Mouse (Mus musculus) ovary, adult 18-20 months (tissue): ENCODE measurements around the gene Gm6902.
"Not testable (repeated sequence)": the region's sequence is repeated elsewhere in the genome, so short reads cannot be mapped to it uniquely, and the experiment has no call there.

Experiments used
- DNase-seq: peaks from one replicate; pipeline ENCODE4 v3.0.0; 2022; ENCODE audit warnings: low spot score, mixed read lengths

The Gm6902 gene

DNA sequence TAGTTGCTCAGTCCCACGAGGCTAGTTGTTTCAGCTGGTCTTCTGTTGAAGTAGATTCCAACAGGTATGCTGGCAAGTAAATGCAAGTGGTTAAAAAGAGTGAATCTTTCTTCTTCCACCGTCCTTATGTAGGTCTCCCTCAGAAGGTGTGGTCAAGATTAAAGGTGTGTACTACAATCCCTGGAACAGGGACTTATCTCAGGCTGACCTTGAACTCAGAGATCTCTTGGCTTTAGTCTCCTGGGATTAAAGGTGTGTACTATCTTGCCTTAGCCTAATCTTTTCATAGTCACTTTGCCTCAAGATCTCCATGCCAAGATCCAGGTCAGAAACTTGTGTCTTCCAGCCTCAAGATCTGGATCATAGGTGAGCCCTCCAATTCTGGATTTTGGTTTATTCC is at the start of gene Gm6902:
TSS of gene Gm6902 (minus strand) at position 101 of the 400 bp plus-strand sequence.
- DNase-seq: not testable (repeated sequence)

DNA sequence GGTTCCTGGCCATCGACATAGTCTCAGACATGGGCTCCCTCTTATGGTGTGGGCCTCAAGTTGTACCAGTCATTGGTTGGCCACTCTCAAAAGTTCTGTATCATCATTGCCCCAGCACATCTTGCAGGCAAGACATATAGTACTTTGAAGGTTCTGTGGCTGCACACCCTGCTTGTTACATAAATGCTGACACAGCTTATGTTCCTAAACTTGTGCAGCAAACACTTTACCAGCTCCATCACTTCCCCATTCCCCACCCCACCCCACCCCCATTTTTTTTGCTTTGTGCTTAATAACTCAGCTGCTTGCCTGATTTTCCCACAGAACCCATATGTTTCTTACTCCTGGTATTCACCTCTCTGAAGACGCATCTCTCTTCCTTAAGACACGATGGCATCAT is 22.2 kb upstream of the Gm6902 start, which contains the start of gene Nlrp4e:
TSS of gene Nlrp4e (plus strand) at position 301 of the 400 bp plus-strand sequence.
- not testable (repeated sequence) for DNase-seq

DNA sequence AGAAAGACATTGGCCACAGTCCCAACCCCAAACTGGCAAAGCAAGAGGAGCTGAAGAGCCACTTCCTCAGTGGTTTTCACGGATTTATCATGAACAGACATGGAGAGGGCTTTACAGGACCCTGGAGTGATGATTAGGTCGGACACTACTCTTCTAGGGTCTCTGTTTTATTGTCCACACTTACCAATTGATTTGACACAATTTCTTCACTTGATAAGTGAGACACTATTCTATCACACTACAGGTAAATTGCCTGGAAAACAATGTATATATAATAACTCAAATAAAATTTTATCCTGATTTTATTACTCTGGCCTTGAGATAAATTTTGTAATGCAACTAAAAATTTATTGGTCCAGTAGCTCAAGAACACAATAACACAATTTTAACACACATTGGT is 27.1 kb downstream of the Gm6902 start, which contains the start of gene Vmn1r166:
TSS of gene Vmn1r166 (minus strand) at position 101 of the 400 bp plus-strand sequence.
- DNase-seq: not testable (repeated sequence)
